Mouse (Mus musculus): ENCODE results near the gene Oaz1.
"Not testable (repeated sequence)": the region's sequence is repeated elsewhere in the genome, so short reads cannot be mapped to it uniquely, and the experiment has no call there.

DNA sequence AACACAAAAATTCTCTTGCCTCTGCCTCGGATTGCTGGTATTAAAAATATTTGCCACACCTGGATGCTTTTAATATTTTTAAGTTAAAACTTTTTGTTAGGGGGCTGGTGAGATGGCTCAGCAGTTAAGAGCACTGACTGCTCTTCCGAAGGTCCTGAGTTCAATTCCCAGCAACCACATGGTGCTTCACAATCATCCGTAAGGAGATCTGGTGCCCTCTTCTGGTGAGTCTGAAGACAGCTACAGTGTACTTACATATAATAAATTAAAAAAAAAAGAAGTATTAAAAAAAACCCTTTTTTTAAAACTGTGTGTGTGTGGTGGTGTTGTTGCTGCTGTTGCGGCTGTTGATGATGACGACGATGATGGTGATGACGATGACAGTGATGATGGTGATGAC, 8.5 kb upstream of the Oaz1 start:
- not testable (repeated sequence) for TF ChIP-seq CTCF (IDR thresholded peaks at IDR 0.05; ENCODE audit: borderline replicate concordance, insufficient read depth, low read depth, low read length); POLR2A (IDR thresholded peaks at IDR 0.05; ENCODE audit: borderline replicate concordance, insufficient read depth, low read length)

Data from cerebellum, adult 2 months (tissue).